Mouse (Mus musculus): ENCODE measurements around the gene Colec11. TPM values are rescaled to one million over a fixed set of nuclear protein-coding genes. Genes with fewer than 3 reads are reported as not detected.

Gene Colec11
- total and polyA plus RNA-seq, 3 experiments, result 0.54 to 0.74 TPM; not detected in 1

DNA sequence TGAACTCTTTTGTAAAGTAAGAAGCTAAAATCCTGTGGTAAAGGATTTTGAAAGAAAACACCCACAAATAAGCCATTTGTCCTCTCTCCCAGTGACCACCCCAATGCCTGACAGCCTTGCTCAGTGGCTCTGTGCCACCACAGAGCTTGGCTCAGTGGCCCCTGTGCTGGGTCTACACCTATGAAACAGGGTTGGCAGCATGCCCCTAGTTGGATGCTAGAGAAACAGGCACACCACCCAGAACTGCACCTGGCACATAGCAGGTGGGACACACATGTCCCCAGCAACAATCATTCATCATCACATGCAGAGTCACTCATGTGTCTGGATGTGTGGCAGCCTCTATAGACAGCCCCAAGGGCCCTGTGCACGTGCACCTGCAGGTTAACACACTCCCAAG lies 19.7 kb downstream of the Colec11 start:
- Histone ChIP-seq H3K4me3 (ENCODE audit: control insufficient read depth in 1 of 2, insufficient read depth in 1 of 2, low read depth in 2 of 2, low read length in 2 of 2) (no peak overlapping the region), H3K36me3 (ENCODE audit: control insufficient read depth in 1 of 2, insufficient read depth in 2 of 2, low read length in 2 of 2) (peaks cover 0 to 2% of the 10 kb centered on the region in 2 experiments; a peak in 1 of 4 replicates), H3K79me2 (ENCODE audit: control insufficient read depth, insufficient read depth, low read length, poor library complexity) (no peaks in the 10 kb centered on the region), H3K27ac (ENCODE audit: control insufficient read depth, low read depth, low read length) (no peak overlapping the region), H3K9ac (ENCODE audit: control insufficient read depth, low read depth, low read length, poor library complexity, severe bottlenecking) (no peak overlapping the region), H3K27me3 (ENCODE audit: control insufficient read depth in 1 of 2, insufficient read depth in 2 of 2, low read length in 2 of 2) (no peaks in the 10 kb centered on the region), H3K9me3 (replicated peaks; ENCODE audit: insufficient read depth, low read length) (no peaks in the 10 kb centered on the region), H3K4me1 (ENCODE audit: control insufficient read depth in 1 of 2, insufficient read depth in 2 of 2, low read length in 2 of 2) (peaks cover 9 to 17% of the 10 kb centered on the region in 2 experiments; a peak in 3 of 4 replicates)
- no peak for TF ChIP-seq CTCF (IDR thresholded peaks at IDR 0.05 in 2 of 3, conservative IDR thresholded peaks at IDR 0.05 in 1 of 3; ENCODE audit: control insufficient read depth in 1 of 3, insufficient read depth in 1 of 3, low read depth in 2 of 3, low read length in 3 of 3, poor library complexity in 1 of 3, severe bottlenecking in 1 of 3)
- TF ChIP-seq MYB (IDR thresholded peaks at IDR 0.05; ENCODE audit: low read depth, low read length), result no peak
- no peak for TF ChIP-seq ZC3H11A (IDR thresholded peaks at IDR 0.05; ENCODE audit: low read depth, low read length)
- TF ChIP-seq RAD21 (IDR thresholded peaks at IDR 0.05; ENCODE audit: low read depth, low read length), result no peak
- TF ChIP-seq RCOR1 (IDR thresholded peaks at IDR 0.05; ENCODE audit: low read depth, low read length), result no peak
- no peak for TF ChIP-seq JUND (IDR thresholded peaks at IDR 0.05; ENCODE audit: low read depth, low read length)
- TF ChIP-seq EP300 (IDR thresholded peaks at IDR 0.05; ENCODE audit: low read depth in 1 of 2, low read length in 2 of 2), result no peak
- TF ChIP-seq CHD1 (IDR thresholded peaks at IDR 0.05; ENCODE audit: low read depth, low read length), result no peak
- no peak for TF ChIP-seq ZMIZ1 (IDR thresholded peaks at IDR 0.05; ENCODE audit: low read depth, low read length)
- TF ChIP-seq USF2 (IDR thresholded peaks at IDR 0.05; ENCODE audit: borderline replicate concordance in 1 of 2, insufficient read depth in 1 of 2, low read depth in 1 of 2, low read length in 2 of 2), result no peak
- TF ChIP-seq MAZ (IDR thresholded peaks at IDR 0.05; ENCODE audit: low read depth, low read length), result no peak
- TF ChIP-seq POLR2A (IDR thresholded peaks at IDR 0.05; ENCODE audit: control insufficient read depth in 1 of 2, insufficient read depth in 1 of 2, low read depth in 1 of 2, low read length in 2 of 2, poor library complexity in 1 of 2), result no peak
- TF ChIP-seq TBP (IDR thresholded peaks at IDR 0.05; ENCODE audit: low read depth, low read length), result no peak
- no peak for TF ChIP-seq USF1 (IDR thresholded peaks at IDR 0.05; ENCODE audit: low read depth, low read length)
- no peak for TF ChIP-seq ZKSCAN1 (IDR thresholded peaks at IDR 0.05; ENCODE audit: low read depth, low read length)
- no peak for TF ChIP-seq POLR2AphosphoS5 (IDR thresholded peaks at IDR 0.05; ENCODE audit: borderline replicate concordance, low read depth, low read length)
- no peak for TF ChIP-seq NELFE (IDR thresholded peaks at IDR 0.05; ENCODE audit: low read depth, low read length)
- TF ChIP-seq HCFC1 (IDR thresholded peaks at IDR 0.05; ENCODE audit: low read depth, low read length), result no peak
- no peak for DNase-seq (ENCODE audit: low read depth, low spot score)

DNA sequence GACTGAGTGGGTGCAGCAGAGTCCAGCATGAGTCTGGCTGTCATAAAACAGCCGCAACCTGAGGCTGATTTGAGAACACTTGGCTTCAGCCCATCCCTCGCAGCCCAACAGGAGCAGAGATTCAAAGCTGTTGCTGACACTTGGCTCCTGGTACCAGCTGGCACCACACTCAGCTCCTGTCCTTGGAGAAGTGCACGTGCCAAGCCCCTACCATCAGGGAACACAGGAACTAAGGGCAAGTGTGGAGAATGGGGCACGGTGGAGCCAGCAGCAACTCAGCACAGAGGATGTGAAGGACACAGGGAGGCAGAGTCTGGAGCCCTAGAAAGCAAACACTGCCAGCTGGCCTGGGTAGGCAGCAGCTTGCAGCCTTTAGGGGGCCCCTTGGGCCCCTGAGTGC lies 20.9 kb downstream of the Colec11 start:
- no peak overlapping the region for H3K9ac ChIP-seq (ENCODE audit: control insufficient read depth, low read depth, low read length, poor library complexity, severe bottlenecking)
- no peak for DNase-seq (ENCODE audit: low read depth, low spot score)
- H3K27ac ChIP-seq (ENCODE audit: control insufficient read depth, low read depth, low read length), result no peak overlapping the region
- H3K79me2 ChIP-seq (ENCODE audit: control insufficient read depth, insufficient read depth, low read length, poor library complexity), result no peaks in the 10 kb centered on the region
- TF ChIP-seq JUND (IDR thresholded peaks at IDR 0.05; ENCODE audit: low read depth, low read length) (no peak), MAX (IDR thresholded peaks at IDR 0.05; ENCODE audit: low read length) (no peak), NELFE (IDR thresholded peaks at IDR 0.05; ENCODE audit: low read depth, low read length) (no peak), KAT2A (conservative IDR thresholded peaks at IDR 0.05; ENCODE audit: low read depth, low read length) (no peak), MAZ (IDR thresholded peaks at IDR 0.05; ENCODE audit: low read depth, low read length) (no peak), TAL1 (IDR thresholded peaks at IDR 0.05; ENCODE audit: low read length) (no peak)
- peaks cover 0 to 9% of the 10 kb centered on the region in 2 experiments; a peak in 2 of 4 replicates for H3K36me3 ChIP-seq (ENCODE audit: control insufficient read depth in 1 of 2, insufficient read depth in 2 of 2, low read length in 2 of 2)
- H3K4me3 ChIP-seq (ENCODE audit: control insufficient read depth in 1 of 2, insufficient read depth in 1 of 2, low read depth in 2 of 2, low read length in 2 of 2), result no peak overlapping the region
- peaks cover 12 to 24% of the 10 kb centered on the region in 2 experiments for H3K4me1 ChIP-seq (ENCODE audit: control insufficient read depth in 1 of 2, insufficient read depth in 2 of 2, low read length in 2 of 2)
- H3K9me3 ChIP-seq (replicated peaks; ENCODE audit: insufficient read depth, low read length), result no peaks in the 10 kb centered on the region
- H3K27me3 ChIP-seq (ENCODE audit: control insufficient read depth in 1 of 2, insufficient read depth in 2 of 2, low read length in 2 of 2), result no peaks in the 10 kb centered on the region
